Mouse (Mus musculus) hindbrain, embryonic 15.5 days (tissue): ENCODE measurements around the gene Memo1. TPM values are rescaled to one million over a fixed set of nuclear protein-coding genes. Genes with fewer than 3 reads are reported as not detected.
"Not testable (repeated sequence)": the region's sequence is repeated elsewhere in the genome, so short reads cannot be mapped to it uniquely, and the experiment has no call there.

Experiments used
- ATAC-seq: fragments of 200-750 bp; cut with Nextera tagmentation; 2 replicates; pipeline ENCODE4 v1.8.0; 2017; ENCODE audit warnings: low read depth, moderate number of reproducible peaks, moderate TSS enrichment; ENCODE audit not compliant: low FRiP score
- H3K27ac ChIP-seq: fragments of 300-500 bp; sonication (generic); replicated peaks from 2 replicates; pipeline ENCODE4 v1.5.1; 2015; ENCODE audit warnings: mild to moderate bottlenecking, inconsistent platforms
- H3K27me3 ChIP-seq: fragments of 300-500 bp; sonication (generic); 2 replicates; pipeline ENCODE4 v1.6.1; 2015; ENCODE audit warnings: control low read depth, inconsistent platforms
- H3K36me3 ChIP-seq: fragments of 300-500 bp; sonication (generic); 2 replicates; pipeline ENCODE4 v1.6.1; 2015; ENCODE audit warnings: control low read depth, inconsistent platforms
- H3K4me1 ChIP-seq: fragments of 300-500 bp; sonication (generic); replicated peaks from 2 replicates; pipeline ENCODE4 v1.6.1; 2015; ENCODE audit warnings: control low read depth, inconsistent platforms
- H3K4me2 ChIP-seq: fragments of 300-500 bp; sonication (generic); 2 replicates; pipeline ENCODE4 v1.6.1; 2015; ENCODE audit warnings: moderate library complexity, mild to moderate bottlenecking, inconsistent platforms
- H3K4me3 ChIP-seq: fragments of 300-500 bp; sonication (generic); 2 replicates; pipeline ENCODE4 v1.5.1; 2015; ENCODE audit warnings: mild to moderate bottlenecking, inconsistent platforms
- H3K9ac ChIP-seq: fragments of 300-500 bp; sonication (generic); 2 replicates; pipeline ENCODE4 v1.6.1; 2015; ENCODE audit warnings: inconsistent platforms
- H3K9me3 ChIP-seq: fragments of 300-500 bp; sonication (generic); 2 replicates; pipeline ENCODE4 v1.6.1; 2016; ENCODE audit warnings: control low read depth, inconsistent platforms
- WGBS: fragments of 180-500 bp; shearing (Covaris S2); methylation state at CpG from one replicate; pipeline ENCODE4 v1.1.7; 2015; 5-methylcytosine and 5-hydroxymethylcytosine counted together
- polyA plus RNA-seq: library from polyadenylated mRNA; unstranded; fragments of >200 nt; fragmentation: Nextera tagmentation; extraction: Ambion mirVana; gene quantifications from 2 replicates; pipeline ENCODE4 v1.2.1, GENCODE M21; 2015

Memo1 gene
- polyA plus RNA-seq, 1 experiment from 2014 or later = 51.6 TPM

- Histone ChIP-seq H3K27ac (peak overlapping the region; percentile 89), H3K27me3 (no peaks in the 10 kb centered on the region), H3K4me1 (peaks cover 20% of the 10 kb centered on the region), H3K4me2 (peak overlapping the region; percentile 90), H3K4me3 (peak overlapping the region; percentile 86), H3K9ac (peak overlapping the region; percentile 74), H3K9me3 (no peaks in the 10 kb centered on the region), H3K36me3 (peaks cover 1% of the 10 kb centered on the region; the same call in 1 of the 2 replicates)
- under 1% methylated on average over 33 of the region's 48 CpGs for WGBS
- ATAC-seq = peak; percentile 96
Observed at GRCm38 (mm10) chr17:74316309-74316863, 21.1 kb upstream of the Memo1 start.

GRCm38 (mm10) chr17:74315445-74316308, 20.4 kb upstream of the Memo1 start:
- peak overlapping the region; percentile 90 for H3K4me2 ChIP-seq
- H3K36me3 ChIP-seq = peaks cover 3% of the 10 kb centered on the region; the same call in 1 of the 2 replicates
- H3K27me3 ChIP-seq = no peaks in the 10 kb centered on the region
- peak; percentile 90 for ATAC-seq
- peak overlapping the region; percentile 86 for H3K4me3 ChIP-seq
- H3K27ac ChIP-seq = peak overlapping the region; percentile 89
- WGBS = under 1% methylated on average over 44 of the region's 45 CpGs
- H3K4me1 ChIP-seq = peaks cover 20% of the 10 kb centered on the region
- H3K9me3 ChIP-seq = no peaks in the 10 kb centered on the region
- peak overlapping the region; percentile 74 for H3K9ac ChIP-seq

- Histone ChIP-seq H3K27ac (no peak overlapping the region), H3K27me3 (no peaks in the 10 kb centered on the region), H3K36me3 (peaks cover 27% of the 10 kb centered on the region), H3K4me2 (no peak overlapping the region), H3K9me3 (no peaks in the 10 kb centered on the region), H3K4me1 (no peaks in the 10 kb centered on the region), H3K9ac (no peak overlapping the region), H3K4me3 (no peak overlapping the region)
- WGBS = 95% methylated on average over 1 of the region's 1 CpGs
- no peak for ATAC-seq
Observed at GRCm38 (mm10) chr17:74306021-74306420, 10.7 kb upstream of the Memo1 start.

- no peak for ATAC-seq
- no peaks in the 10 kb centered on the region for H3K9me3 ChIP-seq
- no peak overlapping the region for H3K9ac ChIP-seq
- H3K36me3 ChIP-seq = peaks cover 28% of the 10 kb centered on the region
- no peak overlapping the region for H3K27ac ChIP-seq
- 97% methylated on average over 4 of the region's 4 CpGs for WGBS
- H3K4me1 ChIP-seq = no peaks in the 10 kb centered on the region
- no peak overlapping the region for H3K4me2 ChIP-seq
- H3K27me3 ChIP-seq = no peaks in the 10 kb centered on the region
- no peak overlapping the region for H3K4me3 ChIP-seq
Observed at GRCm38 (mm10) chr17:74305616-74306015, 10.3 kb upstream of the Memo1 start.

GRCm38 (mm10) chr17:74304060-74304459, 8.7 kb upstream of the Memo1 start:
- H3K9me3 ChIP-seq = no peaks in the 10 kb centered on the region
- H3K4me3 ChIP-seq = no peak overlapping the region
- H3K9ac ChIP-seq = no peak overlapping the region
- H3K4me1 ChIP-seq = no peaks in the 10 kb centered on the region
- H3K27me3 ChIP-seq = no peaks in the 10 kb centered on the region
- 96% methylated on average over 4 of the region's 4 CpGs for WGBS
- no peak overlapping the region for H3K27ac ChIP-seq
- ATAC-seq = no peak
- H3K4me2 ChIP-seq = no peak overlapping the region
- peaks cover 29% of the 10 kb centered on the region for H3K36me3 ChIP-seq

GRCm38 (mm10) chr17:74300089-74300488, 4.8 kb upstream of the Memo1 start:
- WGBS = 79% methylated on average over 5 of the region's 5 CpGs
- Histone ChIP-seq H3K4me3 (no peak overlapping the region), H3K9me3 (no peaks in the 10 kb centered on the region), H3K4me2 (no peak overlapping the region), H3K4me1 (0 out of 2 replicates have a peak, but pooled peaks cover 4% of the 10 kb centered on the region), H3K27ac (no peak overlapping the region), H3K36me3 (peaks cover 17% of the 10 kb centered on the region), H3K9ac (no peak overlapping the region), H3K27me3 (no peaks in the 10 kb centered on the region)
- ATAC-seq = no peak

- not testable (repeated sequence) for H3K27ac ChIP-seq, H3K4me3 ChIP-seq, H3K27me3 ChIP-seq, H3K9ac ChIP-seq, H3K9me3 ChIP-seq, ATAC-seq, H3K4me2 ChIP-seq
- H3K36me3 ChIP-seq = peaks cover 17% of the 10 kb centered on the region
- 90% methylated on average over 5 of the region's 5 CpGs for WGBS
- peaks cover 19% of the 10 kb centered on the region for H3K4me1 ChIP-seq
Observed at GRCm38 (mm10) chr17:74296991-74297390, 1.7 kb upstream of the Memo1 start.

- peak overlapping the region; percentile 86 for H3K4me2 ChIP-seq
- peak overlapping the region; percentile 95 for H3K4me3 ChIP-seq
- H3K9me3 ChIP-seq = no peaks in the 10 kb centered on the region
- H3K27me3 ChIP-seq = no peaks in the 10 kb centered on the region
- H3K4me1 ChIP-seq = peaks cover 24% of the 10 kb centered on the region
- peak overlapping the region; percentile 99 for H3K27ac ChIP-seq
- peaks cover 13% of the 10 kb centered on the region for H3K36me3 ChIP-seq
- ATAC-seq = no peak
- H3K9ac ChIP-seq = peak overlapping the region; percentile 94; the same call in 1 of the 2 replicates
- WGBS = 48% methylated on average over 11 of the region's 11 CpGs
Observed at GRCm38 (mm10) chr17:74296076-74296823, 929 bp upstream of the Memo1 start.

GRCm38 (mm10) chr17:74294426-74295025, 795 bp downstream of the Memo1 start:
- Histone ChIP-seq H3K4me1 (peaks cover 36% of the 10 kb centered on the region), H3K27me3 (no peaks in the 10 kb centered on the region), H3K36me3 (0 out of 2 replicates have a peak, but pooled peaks cover 10% of the 10 kb centered on the region), H3K4me3 (peak overlapping the region; percentile 95), H3K4me2 (peak overlapping the region; percentile 86), H3K9ac (peak overlapping the region; percentile 94), H3K27ac (peak overlapping the region; percentile 99), H3K9me3 (no peaks in the 10 kb centered on the region)
- ATAC-seq = peak; percentile 82
- under 1% methylated on average over 69 of the region's 80 CpGs for WGBS

GRCm38 (mm10) chr17:74293687-74294425, 1.5 kb downstream of the Memo1 start:
- no peaks in the 10 kb centered on the region for H3K27me3 ChIP-seq
- H3K4me1 ChIP-seq = peaks cover 36% of the 10 kb centered on the region
- WGBS = under 1% methylated on average over 18 of the region's 18 CpGs
- 0 out of 2 replicates have a peak, but pooled peaks cover 7% of the 10 kb centered on the region for H3K36me3 ChIP-seq
- ATAC-seq = no peak
- peak overlapping the region; percentile 86 for H3K4me2 ChIP-seq
- no peaks in the 10 kb centered on the region for H3K9me3 ChIP-seq
- peak overlapping the region; percentile 99 for H3K27ac ChIP-seq
- peak overlapping the region; percentile 94 for H3K9ac ChIP-seq
- H3K4me3 ChIP-seq = peak overlapping the region; percentile 95
